Mouse (Mus musculus): ENCODE results near the gene Slc17a1. TPM values are rescaled to one million over a fixed set of nuclear protein-coding genes. Genes with fewer than 3 reads are reported as not detected.

Gene Slc17a1
- polyA plus RNA-seq, 1 experiment from 2014 or later = 0.55 TPM

GRCm38 (mm10) chr13:23866086-23866710 is 1.4 kb upstream of the Slc17a1 start:
- no peak overlapping the region for H3K4me2 ChIP-seq (replicated peaks)
- WGBS = 63% methylated on average over 9 of the region's 9 CpGs
- H3K9me3 ChIP-seq = no peaks in the 10 kb centered on the region
- ATAC-seq = no peak
- H3K4me1 ChIP-seq (replicated peaks) = peaks cover 3% of the 10 kb centered on the region; the same call in 1 of the 2 replicates
- no peaks in the 10 kb centered on the region for H3K27me3 ChIP-seq (replicated peaks)
- H3K36me3 ChIP-seq = no peaks in the 10 kb centered on the region
- no peak overlapping the region for H3K4me3 ChIP-seq (replicated peaks)
- no peak overlapping the region for H3K27ac ChIP-seq
- H3K9ac ChIP-seq = no peak overlapping the region

DNA sequence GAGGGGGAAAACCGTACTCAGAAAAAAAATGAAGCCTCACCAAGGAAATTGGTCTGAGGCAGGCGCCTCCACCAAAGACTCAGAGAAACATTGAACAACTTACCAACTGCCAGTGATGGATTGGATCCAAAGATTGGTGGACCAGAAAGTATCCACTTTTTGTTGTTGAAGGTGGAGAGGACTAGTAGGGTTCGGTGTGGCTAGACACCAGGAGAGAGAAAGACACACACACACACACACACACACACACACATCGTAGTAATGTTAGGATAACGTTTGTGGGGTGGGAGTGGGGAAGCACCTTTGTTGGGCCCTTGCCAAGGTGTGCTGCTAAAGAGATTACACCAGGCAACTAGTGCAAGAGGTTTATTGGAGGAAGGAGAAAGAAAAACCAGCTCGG is 550 bp upstream of the Slc17a1 start:
- ATAC-seq = no peak
- no peaks in the 10 kb centered on the region for H3K27me3 ChIP-seq (replicated peaks)
- H3K36me3 ChIP-seq = no peaks in the 10 kb centered on the region
- H3K4me2 ChIP-seq (replicated peaks) = no peak overlapping the region
- no peak overlapping the region for H3K27ac ChIP-seq
- no peak overlapping the region for H3K9ac ChIP-seq
- no peak overlapping the region for H3K4me3 ChIP-seq (replicated peaks)
- no peaks in the 10 kb centered on the region for H3K9me3 ChIP-seq
- peaks cover 3% of the 10 kb centered on the region; the same call in 1 of the 2 replicates for H3K4me1 ChIP-seq (replicated peaks)
- WGBS = 75% methylated on average over 6 of the region's 6 CpGs

GRCm38 (mm10) chr13:23868790-23869533 is 1.4 kb downstream of the Slc17a1 start:
- no peak overlapping the region for H3K4me2 ChIP-seq (replicated peaks)
- H3K27me3 ChIP-seq (replicated peaks) = no peaks in the 10 kb centered on the region
- 84% methylated on average over 8 of the region's 8 CpGs for WGBS
- no peaks in the 10 kb centered on the region for H3K36me3 ChIP-seq
- H3K4me1 ChIP-seq (replicated peaks) = peaks cover 3% of the 10 kb centered on the region; the same call in 1 of the 2 replicates
- no peaks in the 10 kb centered on the region for H3K9me3 ChIP-seq
- H3K27ac ChIP-seq = no peak overlapping the region
- H3K9ac ChIP-seq = no peak overlapping the region
- ATAC-seq = peak; percentile 43; the same call in 1 of the 2 replicates
- H3K4me3 ChIP-seq (replicated peaks) = no peak overlapping the region

DNA sequence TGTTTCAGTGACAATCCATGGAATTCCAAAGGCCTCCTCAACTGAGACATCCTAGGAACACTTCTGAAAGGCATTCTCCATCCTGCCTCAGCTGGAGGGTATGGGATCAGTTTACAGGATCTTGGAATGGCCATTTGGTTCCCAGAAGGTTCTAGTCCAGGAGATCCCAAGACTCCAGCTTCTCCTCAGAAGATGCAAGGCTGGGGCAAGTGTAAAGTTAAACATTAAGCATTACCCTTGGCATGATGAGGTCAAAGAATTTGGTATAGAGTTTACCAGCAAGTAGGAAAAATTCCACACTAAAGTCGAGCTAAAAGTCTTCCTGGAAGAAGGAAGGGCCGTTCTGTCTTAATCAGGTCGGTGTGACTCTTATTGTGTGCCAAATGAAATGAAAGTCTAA is 2.4 kb downstream of the Slc17a1 start:
- H3K4me3 ChIP-seq (replicated peaks) = no peak overlapping the region
- H3K4me2 ChIP-seq (replicated peaks) = no peak overlapping the region
- no peaks in the 10 kb centered on the region for H3K27me3 ChIP-seq (replicated peaks)
- 69% methylated on average over 3 of the region's 3 CpGs for WGBS
- no peak overlapping the region for H3K27ac ChIP-seq
- H3K9me3 ChIP-seq = no peaks in the 10 kb centered on the region
- peaks cover 3% of the 10 kb centered on the region; the same call in 1 of the 2 replicates for H3K4me1 ChIP-seq (replicated peaks)
- no peaks in the 10 kb centered on the region for H3K36me3 ChIP-seq
- no peak overlapping the region for H3K9ac ChIP-seq
- no peak for ATAC-seq

GRCm38 (mm10) chr13:23873141-23873540 is 5.6 kb downstream of the Slc17a1 start:
- ATAC-seq = no peak
- H3K36me3 ChIP-seq = no peaks in the 10 kb centered on the region
- H3K9me3 ChIP-seq = no peaks in the 10 kb centered on the region
- no peak overlapping the region for H3K4me3 ChIP-seq (replicated peaks)
- 57% methylated on average over 5 of the region's 5 CpGs for WGBS
- H3K27me3 ChIP-seq (replicated peaks) = no peaks in the 10 kb centered on the region
- no peak overlapping the region for H3K4me2 ChIP-seq (replicated peaks)
- no peaks in the 10 kb centered on the region for H3K4me1 ChIP-seq (replicated peaks)
- no peak overlapping the region for H3K27ac ChIP-seq
- H3K9ac ChIP-seq = no peak overlapping the region

- Histone ChIP-seq H3K9ac (no peak overlapping the region), H3K36me3 (no peaks in the 10 kb centered on the region), H3K9me3 (no peaks in the 10 kb centered on the region), H3K27ac (no peak overlapping the region), H3K4me3 (replicated peaks) (no peak overlapping the region), H3K4me2 (replicated peaks) (no peak overlapping the region), H3K27me3 (replicated peaks) (no peaks in the 10 kb centered on the region), H3K4me1 (replicated peaks) (no peaks in the 10 kb centered on the region)
- WGBS = 79% methylated on average over 3 of the region's 3 CpGs
- no peak for ATAC-seq
Observed at GRCm38 (mm10) chr13:23879106-23879505, 11.6 kb downstream of the Slc17a1 start.

DNA sequence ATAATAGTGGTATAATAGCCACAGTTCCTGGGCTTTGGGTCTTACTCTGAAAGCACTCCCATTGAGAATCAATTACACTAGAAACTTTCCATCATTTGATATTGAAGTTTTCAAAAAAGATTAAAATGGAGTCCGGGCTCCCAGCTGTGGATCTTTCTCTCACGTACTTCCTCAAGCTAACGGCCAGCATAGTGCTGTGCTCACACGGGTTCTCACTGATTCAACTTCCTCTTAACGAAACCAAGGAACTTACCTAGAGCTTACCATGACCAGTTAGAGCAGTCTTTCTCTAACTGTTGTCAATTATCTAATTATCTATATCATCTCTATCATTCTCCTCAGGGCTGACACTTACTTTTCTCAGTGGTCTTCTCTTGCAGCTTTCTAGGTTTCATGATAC is 12.1 kb downstream of the Slc17a1 start:
- Histone ChIP-seq H3K27me3 (replicated peaks) (no peaks in the 10 kb centered on the region), H3K36me3 (no peaks in the 10 kb centered on the region), H3K4me3 (replicated peaks) (no peak overlapping the region), H3K4me2 (replicated peaks) (no peak overlapping the region), H3K4me1 (replicated peaks) (no peaks in the 10 kb centered on the region), H3K9ac (no peak overlapping the region), H3K27ac (no peak overlapping the region), H3K9me3 (no peaks in the 10 kb centered on the region)
- WGBS = 88% methylated on average over 5 of the region's 5 CpGs
- ATAC-seq = no peak

GRCm38 (mm10) chr13:23885540-23885939 is 18.0 kb downstream of the Slc17a1 start:
- Histone ChIP-seq H3K27me3 (replicated peaks) (no peaks in the 10 kb centered on the region), H3K9me3 (no peaks in the 10 kb centered on the region), H3K4me1 (replicated peaks) (no peaks in the 10 kb centered on the region), H3K36me3 (no peaks in the 10 kb centered on the region), H3K27ac (no peak overlapping the region), H3K4me3 (replicated peaks) (no peak overlapping the region), H3K4me2 (replicated peaks) (no peak overlapping the region), H3K9ac (no peak overlapping the region)
- ATAC-seq = no peak
- 47% methylated on average over 2 of the region's 2 CpGs for WGBS

DNA sequence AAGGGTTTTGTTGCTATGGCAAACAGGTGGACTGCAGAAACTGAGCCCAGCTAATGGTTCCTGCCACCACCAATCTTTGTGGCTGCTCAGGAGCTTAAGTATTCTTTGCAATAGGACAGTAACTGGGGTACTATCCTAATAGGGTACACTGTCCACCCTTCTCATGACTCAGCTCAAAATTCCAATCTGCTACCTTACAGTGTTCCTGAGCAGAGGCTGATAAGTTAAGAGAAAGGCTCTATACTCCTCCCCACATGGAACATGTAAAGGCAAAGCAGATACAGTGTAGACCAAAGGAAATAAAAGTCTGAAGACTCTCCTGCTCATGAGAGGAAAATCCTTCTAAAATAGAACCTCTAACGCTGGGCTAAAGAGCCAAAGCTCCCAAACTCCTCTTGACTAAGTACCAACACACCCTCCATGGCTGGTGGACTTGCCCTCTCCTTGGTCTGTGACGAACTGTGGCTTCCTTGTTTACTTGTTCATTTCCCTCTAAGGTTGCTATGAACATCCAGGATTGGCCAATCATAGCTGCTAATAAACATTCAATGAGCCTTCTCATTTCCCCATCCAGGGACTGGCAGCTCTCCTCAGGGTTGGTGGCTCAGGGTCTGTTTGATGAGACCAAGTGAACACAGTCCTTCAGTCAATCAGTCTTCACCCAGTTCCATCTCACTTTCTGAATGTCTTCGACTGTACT is 19.6 kb downstream of the Slc17a1 start:
- WGBS = 83% methylated on average over 3 of the region's 3 CpGs
- H3K4me2 ChIP-seq (replicated peaks) = no peak overlapping the region
- no peaks in the 10 kb centered on the region for H3K9me3 ChIP-seq
- H3K9ac ChIP-seq = no peak overlapping the region
- H3K27ac ChIP-seq = no peak overlapping the region
- no peak for ATAC-seq
- no peaks in the 10 kb centered on the region for H3K27me3 ChIP-seq (replicated peaks)
- H3K4me3 ChIP-seq (replicated peaks) = no peak overlapping the region
- H3K36me3 ChIP-seq = no peaks in the 10 kb centered on the region
- H3K4me1 ChIP-seq (replicated peaks) = no peaks in the 10 kb centered on the region

DNA sequence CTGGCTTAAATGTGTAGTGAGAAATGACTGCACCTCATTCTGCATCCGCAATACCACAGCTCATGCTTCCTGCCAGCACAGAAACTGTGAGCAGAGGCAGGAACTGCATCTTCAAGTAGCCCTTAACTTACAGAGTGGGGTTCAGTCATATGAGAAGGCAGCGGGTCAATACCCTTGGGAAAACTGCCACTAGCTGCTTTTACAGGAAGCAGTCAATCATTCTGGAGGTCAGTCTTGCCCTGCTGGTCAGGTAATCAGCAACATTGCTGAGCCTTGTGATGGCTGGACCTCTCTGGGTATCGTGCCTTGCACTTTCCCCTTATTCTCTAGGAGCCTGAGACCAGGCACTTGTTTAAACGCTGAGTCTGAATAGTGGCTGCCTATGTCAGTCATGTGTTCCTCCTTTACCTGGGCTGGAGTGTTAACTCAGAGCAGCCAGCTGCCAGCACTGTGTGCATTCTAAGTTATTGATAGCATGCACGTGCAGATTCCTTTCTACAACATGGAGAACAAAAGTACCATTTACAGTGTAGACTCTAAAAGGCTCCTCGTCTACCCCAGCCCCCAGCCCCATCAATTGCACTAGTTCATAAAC is 21.6 kb downstream of the Slc17a1 start:
- Histone ChIP-seq H3K36me3 (no peaks in the 10 kb centered on the region), H3K27ac (no peak overlapping the region), H3K4me3 (replicated peaks) (no peak overlapping the region), H3K4me2 (replicated peaks) (no peak overlapping the region), H3K4me1 (replicated peaks) (no peaks in the 10 kb centered on the region), H3K27me3 (replicated peaks) (no peaks in the 10 kb centered on the region), H3K9me3 (no peaks in the 10 kb centered on the region), H3K9ac (no peak overlapping the region)
- no peak for ATAC-seq
- WGBS = 51% methylated on average over 6 of the region's 6 CpGs

DNA sequence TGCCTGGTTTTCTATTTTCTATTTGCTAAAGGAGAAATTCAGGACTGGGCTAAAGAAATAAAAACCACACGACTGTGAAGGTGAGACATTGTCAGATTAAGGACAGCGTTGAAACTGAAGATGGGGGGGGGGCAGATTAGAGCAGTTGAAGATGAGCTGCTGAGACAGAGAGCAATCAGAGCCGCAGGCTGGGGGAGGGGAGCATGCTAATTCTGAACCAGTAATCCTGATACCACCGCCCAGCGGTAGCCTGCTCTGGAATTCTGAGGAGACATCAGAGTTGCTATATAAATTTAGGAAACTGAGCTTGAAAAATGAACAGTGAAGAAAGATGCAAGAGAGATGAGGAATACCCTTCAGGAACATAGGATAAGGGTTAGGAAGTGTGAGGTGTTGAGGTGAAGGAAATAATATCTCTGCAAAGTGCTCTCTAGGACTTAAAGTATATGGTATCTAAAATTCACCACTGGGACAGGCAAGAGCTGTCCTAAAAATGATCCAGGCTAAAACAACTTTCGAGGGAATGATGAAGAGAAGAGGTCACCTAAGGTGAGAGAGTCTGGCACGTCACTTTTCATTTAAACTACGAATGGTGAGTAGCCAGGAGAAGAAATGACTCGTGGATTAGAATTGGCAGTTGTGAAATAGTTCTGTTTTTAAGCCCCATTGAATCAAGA is 25.2 kb downstream of the Slc17a1 start:
- Histone ChIP-seq H3K27ac (no peak overlapping the region), H3K9me3 (no peaks in the 10 kb centered on the region), H3K4me1 (replicated peaks) (no peaks in the 10 kb centered on the region), H3K9ac (no peak overlapping the region), H3K4me2 (replicated peaks) (no peak overlapping the region), H3K4me3 (replicated peaks) (no peak overlapping the region), H3K27me3 (replicated peaks) (no peaks in the 10 kb centered on the region), H3K36me3 (no peaks in the 10 kb centered on the region)
- 38% methylated on average over 9 of the region's 9 CpGs for WGBS
- no peak for ATAC-seq

DNA sequence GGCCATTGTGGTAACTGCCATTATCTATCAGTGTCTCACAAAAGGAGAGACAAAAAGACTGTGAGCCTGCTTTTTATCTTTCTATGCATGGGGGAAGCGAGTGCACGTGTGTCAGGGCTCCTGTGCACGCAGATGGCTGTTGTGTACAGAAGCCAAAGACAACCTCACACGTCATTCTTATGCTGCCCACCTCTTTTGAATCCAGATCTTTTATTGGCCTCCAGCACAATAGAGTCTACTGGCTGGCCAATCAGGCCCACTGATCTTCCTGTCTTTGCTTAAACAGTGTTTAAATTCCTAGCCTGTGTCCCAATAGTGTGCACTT is 25.7 kb downstream of the Slc17a1 start:
- 56% methylated on average over 4 of the region's 4 CpGs for WGBS
- ATAC-seq = no peak
- H3K36me3 ChIP-seq = no peaks in the 10 kb centered on the region
- no peak overlapping the region for H3K27ac ChIP-seq
- H3K9me3 ChIP-seq = no peaks in the 10 kb centered on the region
- no peak overlapping the region for H3K4me2 ChIP-seq (replicated peaks)
- no peaks in the 10 kb centered on the region for H3K4me1 ChIP-seq (replicated peaks)
- H3K27me3 ChIP-seq (replicated peaks) = no peaks in the 10 kb centered on the region
- H3K9ac ChIP-seq = no peak overlapping the region
- H3K4me3 ChIP-seq (replicated peaks) = no peak overlapping the region
